25 mouse cellular contexts compared by ENCODE assay signal in genomic region chr2:180267955-180268354, GRCm38 (mm10). TPM values are rescaled to one million over a fixed set of nuclear protein-coding genes. Genes with fewer than 3 reads are reported as not detected.
DNase-seq lines count a peak whose midpoint lies in the region; ATAC-seq and TF ChIP-seq lines count a peak whose summit lies in the region.
"Had no signal": no experiment of that assay in that cellular context is flagged by ENCODE, and none has a peak within 500 bp of the region (broad histone marks: within the 10 kb centered on the region; RNA-seq: fewer than 3 reads in every experiment).

No protein-coding gene starts in this region.

- H3K9ac ChIP-seq in embryonic facial prominence, embryonic 13.5 days = peak overlapping the region; percentile 6; the same call in 1 of the 2 replicates
- no peak overlapping the region for H3K9ac ChIP-seq in hindbrain, embryonic 13.5 days
- H3K9ac ChIP-seq in hindbrain, embryonic 11.5 days (ENCODE audit: low read depth, low read length) = no peak overlapping the region
- no peak overlapping the region for H3K9ac ChIP-seq in midbrain, embryonic 11.5 days (ENCODE audit: low read length)
- H3K9ac ChIP-seq in midbrain, embryonic 14.5 days (replicated peaks; ENCODE audit: low read length) = no peak overlapping the region
- H3K9ac ChIP-seq: forebrain, embryonic 13.5 days; forebrain, embryonic 15.5 days had no signal

- TF ChIP-seq CTCF in layer of hippocampus, adult 2 months (conservative IDR thresholded peaks at IDR 0.05) = no peak

- peaks cover 20% of the 10 kb centered on the region for H3K4me1 ChIP-seq in embryonic facial prominence, embryonic 13.5 days
- H3K4me1 ChIP-seq in embryonic facial prominence, embryonic 10.5 days = peaks cover 25% of the 10 kb centered on the region
- H3K4me1 ChIP-seq in hindbrain, embryonic 13.5 days (replicated peaks) = peaks cover 42% of the 10 kb centered on the region
- H3K4me1 ChIP-seq in hindbrain, embryonic 11.5 days (replicated peaks; ENCODE audit: control insufficient read depth, insufficient read depth, low read length) = peaks cover 2% of the 10 kb centered on the region; the same call in 1 of the 2 replicates
- H3K4me1 ChIP-seq in midbrain, embryonic 11.5 days (ENCODE audit: control insufficient read depth, insufficient read depth, low read length) = peaks cover 14% of the 10 kb centered on the region
- peaks cover 17% of the 10 kb centered on the region for H3K4me1 ChIP-seq in midbrain, embryonic 14.5 days (ENCODE audit: control insufficient read depth, insufficient read depth, low read length)

- H3K27me3 ChIP-seq in embryonic facial prominence, embryonic 13.5 days = no peaks in the 10 kb centered on the region
- no peaks in the 10 kb centered on the region for H3K27me3 ChIP-seq in embryonic facial prominence, embryonic 10.5 days (replicated peaks; ENCODE audit: low read depth, poor library complexity, severe bottlenecking)
- H3K27me3 ChIP-seq in hindbrain, embryonic 13.5 days = no peaks in the 10 kb centered on the region
- H3K27me3 ChIP-seq in hindbrain, embryonic 11.5 days (ENCODE audit: control insufficient read depth, insufficient read depth, low read length) = no peaks in the 10 kb centered on the region
- no peaks in the 10 kb centered on the region for H3K27me3 ChIP-seq in midbrain, embryonic 11.5 days (ENCODE audit: control insufficient read depth, insufficient read depth, low read length)
- no peaks in the 10 kb centered on the region for H3K27me3 ChIP-seq in midbrain, embryonic 14.5 days (ENCODE audit: control insufficient read depth, insufficient read depth, low read length)
- H3K27me3 ChIP-seq: CH12.LX; forebrain, embryonic 13.5 days; forebrain, embryonic 15.5 days; Patski had no signal

- no peak overlapping the region for H3K4me2 ChIP-seq in embryonic facial prominence, embryonic 13.5 days
- H3K4me2 ChIP-seq in hindbrain, embryonic 13.5 days = no peak overlapping the region
- no peak overlapping the region for H3K4me2 ChIP-seq in hindbrain, embryonic 11.5 days (replicated peaks; ENCODE audit: low read depth, low read length)
- H3K4me2 ChIP-seq in midbrain, embryonic 11.5 days = no peak overlapping the region
- no peak overlapping the region for H3K4me2 ChIP-seq in midbrain, embryonic 14.5 days (ENCODE audit: low read length)
- H3K4me2 ChIP-seq: forebrain, embryonic 13.5 days; forebrain, embryonic 15.5 days had no signal

- no peaks in the 10 kb centered on the region for H3K9me3 ChIP-seq in embryonic facial prominence, embryonic 13.5 days
- H3K9me3 ChIP-seq in embryonic facial prominence, embryonic 10.5 days = no peaks in the 10 kb centered on the region
- H3K9me3 ChIP-seq in hindbrain, embryonic 13.5 days = no peaks in the 10 kb centered on the region
- H3K9me3 ChIP-seq in hindbrain, embryonic 11.5 days (ENCODE audit: control insufficient read depth, low read length) = no peaks in the 10 kb centered on the region
- H3K9me3 ChIP-seq in midbrain, embryonic 11.5 days (ENCODE audit: control insufficient read depth, low read length) = no peaks in the 10 kb centered on the region
- no peaks in the 10 kb centered on the region for H3K9me3 ChIP-seq in midbrain, embryonic 14.5 days (ENCODE audit: control insufficient read depth, low read length)
- H3K9me3 ChIP-seq: forebrain, embryonic 13.5 days; forebrain, embryonic 15.5 days; G1E had no signal

- no peak overlapping the region for H3K4me3 ChIP-seq in embryonic facial prominence, embryonic 13.5 days
- H3K4me3 ChIP-seq in embryonic facial prominence, embryonic 10.5 days = no peak overlapping the region
- no peak overlapping the region for H3K4me3 ChIP-seq in hindbrain, embryonic 13.5 days
- no peak overlapping the region for H3K4me3 ChIP-seq in hindbrain, embryonic 11.5 days (ENCODE audit: low read depth, low read length)
- H3K4me3 ChIP-seq in layer of hippocampus, adult 2 months = no peak overlapping the region
- no peak overlapping the region for H3K4me3 ChIP-seq in midbrain, embryonic 11.5 days (ENCODE audit: low read depth, low read length)
- H3K4me3 ChIP-seq in midbrain, embryonic 14.5 days (replicated peaks; ENCODE audit: low read depth, low read length) = no peak overlapping the region
- H3K4me3 ChIP-seq: forebrain, embryonic 13.5 days; forebrain, embryonic 15.5 days had no signal

- 48% methylated on average over 2 of the region's 2 CpGs for WGBS in embryonic facial prominence, embryonic 13.5 days
- WGBS in embryonic facial prominence, embryonic 10.5 days = 72% methylated on average over 2 of the region's 2 CpGs
- 60% methylated on average over 2 of the region's 2 CpGs for WGBS in hindbrain, embryonic 13.5 days
- WGBS in hindbrain, embryonic 11.5 days = 73% methylated on average over 2 of the region's 2 CpGs
- WGBS in midbrain, embryonic 11.5 days = 73% methylated on average over 2 of the region's 2 CpGs
- WGBS in midbrain, embryonic 14.5 days = 58% methylated on average over 2 of the region's 2 CpGs

- no peak for ATAC-seq in embryonic facial prominence, embryonic 13.5 days (ENCODE audit: insufficient number of reproducible peaks, insufficient read depth, low FRiP score, low TSS enrichment, low read depth)
- ATAC-seq in hindbrain, embryonic 13.5 days (ENCODE audit: low FRiP score) = no peak
- no peak for ATAC-seq in hindbrain, embryonic 11.5 days (ENCODE audit: low FRiP score)
- no peak for ATAC-seq in midbrain, embryonic 11.5 days (ENCODE audit: low FRiP score)
- no peak for ATAC-seq in midbrain, embryonic 14.5 days (ENCODE audit: low FRiP score, low TSS enrichment)
- ATAC-seq: activated CD4-positive, CD25-positive, alpha-beta regulatory T cell, adult 4 months; CD4-positive, CD25-positive, alpha-beta regulatory T cell, adult 4 months; forebrain, embryonic 13.5 days; forebrain, embryonic 15.5 days; Patski had no signal

- no peak for DNase-seq in embryonic facial prominence, embryonic 10.5 days (ENCODE audit: low spot score)
- DNase-seq in hindbrain, embryonic 11.5 days (ENCODE audit: low spot score) = no peak
- DNase-seq in layer of hippocampus, adult 2 months (ENCODE audit: low spot score in 2 of 2) = no peak
- DNase-seq in layer of hippocampus, adult 11-12 months (ENCODE audit: low spot score) = no peak
- peak; percentile 66 for DNase-seq in midbrain, embryonic 11.5 days (ENCODE audit: low spot score, missing footprints)
- no peak for DNase-seq in midbrain, embryonic 14.5 days
- DNase-seq: adrenal gland, adult 8-10 months; adrenal gland, postnatal 14 days; adrenal gland, postnatal 36 days; B cell, adult 2 months; cerebellum, adult 2 months; cerebellum, adult 9-10 months; cerebellum, postnatal 10 days; cerebellum, postnatal 25 days had no signal

- H3K36me3 ChIP-seq in embryonic facial prominence, embryonic 13.5 days = peaks cover 65% of the 10 kb centered on the region
- peaks cover 78% of the 10 kb centered on the region for H3K36me3 ChIP-seq in embryonic facial prominence, embryonic 10.5 days (replicated peaks)
- peaks cover 53% of the 10 kb centered on the region for H3K36me3 ChIP-seq in hindbrain, embryonic 13.5 days
- no peaks in the 10 kb centered on the region for H3K36me3 ChIP-seq in hindbrain, embryonic 11.5 days (ENCODE audit: control insufficient read depth, insufficient read depth, low read length)
- peaks cover 5% of the 10 kb centered on the region for H3K36me3 ChIP-seq in midbrain, embryonic 11.5 days (ENCODE audit: control insufficient read depth, insufficient read depth, low read length)
- peaks cover 41% of the 10 kb centered on the region for H3K36me3 ChIP-seq in midbrain, embryonic 14.5 days (ENCODE audit: control insufficient read depth, insufficient read depth, low read length)

- H3K27ac ChIP-seq in embryonic facial prominence, embryonic 13.5 days = no peak overlapping the region
- no peak overlapping the region for H3K27ac ChIP-seq in embryonic facial prominence, embryonic 10.5 days (replicated peaks)
- H3K27ac ChIP-seq in hindbrain, embryonic 13.5 days = 0 out of 2 replicates have a peak overlapping the region, but pooled peaks have one; percentile 18
- H3K27ac ChIP-seq in hindbrain, embryonic 11.5 days (ENCODE audit: low read depth, low read length) = no peak overlapping the region
- H3K27ac ChIP-seq in layer of hippocampus, adult 2 months = 0 out of 2 replicates have a peak overlapping the region, but pooled peaks have one; percentile 7
- H3K27ac ChIP-seq in midbrain, embryonic 11.5 days (ENCODE audit: low read depth, low read length) = no peak overlapping the region
- no peak overlapping the region for H3K27ac ChIP-seq in midbrain, embryonic 14.5 days (replicated peaks; ENCODE audit: low read depth, low read length)
- H3K27ac ChIP-seq: forebrain, embryonic 15.5 days had no signal

RNA-seq across cellular contexts. Expression of gene Cables2, which starts 5.3 kb away (rescaled TPM):
- polyA plus RNA-seq in embryonic facial prominence, embryonic 13.5 days (2015; fragmentation: Nextera tagmentation; extraction: Ambion mirVana) = 11.6 and 14.6 TPM in 2 replicates
- 12.7 and 13.2 TPM in 2 replicates for polyA plus RNA-seq in embryonic facial prominence, embryonic 10.5 days (2016; fragmentation: Nextera tagmentation; extraction: Ambion mirVana)
- 19.8 and 20.8 TPM in 2 replicates for polyA plus RNA-seq in hindbrain, embryonic 13.5 days (2015; fragmentation: Nextera tagmentation; extraction: Ambion mirVana)
- 14.0 and 16.8 TPM in 2 replicates for polyA plus RNA-seq in hindbrain, embryonic 11.5 days (2014; fragmentation: Nextera tagmentation; extraction: Ambion mirVana)
- total RNA-seq in layer of hippocampus, adult 2 months (2021) = 10 to 100 TPM; 31.6 to 37.5 TPM
- 13.3 and 14.4 TPM in 2 replicates for polyA plus RNA-seq in midbrain, embryonic 11.5 days (2014; fragmentation: Nextera tagmentation; extraction: Ambion mirVana)
- 32.0 and 37.5 TPM in 2 replicates for polyA plus RNA-seq in midbrain, embryonic 14.5 days (2014; fragmentation: Nextera tagmentation; extraction: Ambion mirVana)

RNA-seq across cellular contexts. Expression of gene Rps21, which starts 10.8 kb away (rescaled TPM):
- polyA plus RNA-seq in embryonic facial prominence, embryonic 13.5 days (2015; fragmentation: Nextera tagmentation; extraction: Ambion mirVana) = 653 and 689 TPM in 2 replicates
- 569 and 585 TPM in 2 replicates for polyA plus RNA-seq in embryonic facial prominence, embryonic 10.5 days (2016; fragmentation: Nextera tagmentation; extraction: Ambion mirVana)
- 444 and 445 TPM in 2 replicates for polyA plus RNA-seq in hindbrain, embryonic 13.5 days (2015; fragmentation: Nextera tagmentation; extraction: Ambion mirVana)
- 432 and 442 TPM in 2 replicates for polyA plus RNA-seq in hindbrain, embryonic 11.5 days (2014; fragmentation: Nextera tagmentation; extraction: Ambion mirVana)
- 100 to 1,000 TPM; 713 to 738 TPM for total RNA-seq in layer of hippocampus, adult 2 months (2021)
- 443 and 494 TPM in 2 replicates for polyA plus RNA-seq in midbrain, embryonic 11.5 days (2014; fragmentation: Nextera tagmentation; extraction: Ambion mirVana)
- polyA plus RNA-seq in midbrain, embryonic 14.5 days (2014; fragmentation: Nextera tagmentation; extraction: Ambion mirVana) = 409 and 512 TPM in 2 replicates

RNA-seq across cellular contexts. Expression of gene Rbbp8nl, which starts 21.7 kb away (rescaled TPM):
- polyA plus RNA-seq in embryonic facial prominence, embryonic 13.5 days (2015; fragmentation: Nextera tagmentation; extraction: Ambion mirVana) = 1.6 and 1.7 TPM in 2 replicates
- 0.92 and 1.7 TPM in 2 replicates for polyA plus RNA-seq in embryonic facial prominence, embryonic 10.5 days (2016; fragmentation: Nextera tagmentation; extraction: Ambion mirVana)
- not detected in 2 replicates for polyA plus RNA-seq in hindbrain, embryonic 13.5 days (2015; fragmentation: Nextera tagmentation; extraction: Ambion mirVana)
- 0.08 TPM in 1 of 2 replicates, not detected in the other for polyA plus RNA-seq in hindbrain, embryonic 11.5 days (2014; fragmentation: Nextera tagmentation; extraction: Ambion mirVana)
- total RNA-seq in layer of hippocampus, adult 2 months (2021) = not detected
- polyA plus RNA-seq in midbrain, embryonic 11.5 days (2014; fragmentation: Nextera tagmentation; extraction: Ambion mirVana) = not detected in 2 replicates
- polyA plus RNA-seq in midbrain, embryonic 14.5 days (2014; fragmentation: Nextera tagmentation; extraction: Ambion mirVana) = not detected in 2 replicates
- total RNA-seq: adrenal gland, adult 18-20 months; adrenal gland, adult 8-10 months; adrenal gland, postnatal 14 days; adrenal gland, postnatal 36 days; CH12.LX had no signal
- polyA plus RNA-seq: activated CD4-positive, CD25-positive, alpha-beta regulatory T cell, adult 4 months; CD4-positive, CD25-positive, alpha-beta regulatory T cell, adult 4 months; cerebellum, adult 2 months; cortical plate, adult 2 months; forebrain, embryonic 13.5 days; forebrain, embryonic 15.5 days; G1E; Patski had no signal

RNA-seq across cellular contexts. Expression of gene Lama5, which starts 42.3 kb away (rescaled TPM):
- polyA plus RNA-seq in embryonic facial prominence, embryonic 13.5 days (2015; fragmentation: Nextera tagmentation; extraction: Ambion mirVana) = 19.0 and 25.2 TPM in 2 replicates
- polyA plus RNA-seq in embryonic facial prominence, embryonic 10.5 days (2016; fragmentation: Nextera tagmentation; extraction: Ambion mirVana) = 19.6 and 25.3 TPM in 2 replicates
- 1.9 and 2.1 TPM in 2 replicates for polyA plus RNA-seq in hindbrain, embryonic 13.5 days (2015; fragmentation: Nextera tagmentation; extraction: Ambion mirVana)
- polyA plus RNA-seq in hindbrain, embryonic 11.5 days (2014; fragmentation: Nextera tagmentation; extraction: Ambion mirVana) = 3.3 and 4.4 TPM in 2 replicates
- 1 to 10 TPM; 6.9 to 8.9 TPM for total RNA-seq in layer of hippocampus, adult 2 months (2021)
- 3.8 and 3.9 TPM in 2 replicates for polyA plus RNA-seq in midbrain, embryonic 11.5 days (2014; fragmentation: Nextera tagmentation; extraction: Ambion mirVana)
- polyA plus RNA-seq in midbrain, embryonic 14.5 days (2014; fragmentation: Nextera tagmentation; extraction: Ambion mirVana) = 1.2 and 1.8 TPM in 2 replicates

Comparison
In these comparisons a context has a peak if more than half of its experiments do, and no peak if none do; other contexts are left out.
1. H3K27ac ChIP-seq: peak in hindbrain, embryonic 13.5 days (single experiment) and layer of hippocampus, adult 2 months (single experiment); none in embryonic facial prominence, embryonic 13.5 days (single experiment), embryonic facial prominence, embryonic 10.5 days (single experiment), hindbrain, embryonic 11.5 days (single experiment), midbrain, embryonic 11.5 days (single experiment) and midbrain, embryonic 14.5 days (single experiment).